Comparison of ENCODE assay signal across 20 mouse cellular contexts in genomic region chr9:81215601-81216141, GRCm38 (mm10).
DNase-seq lines count a peak whose midpoint lies in the region; ATAC-seq and TF ChIP-seq lines count a peak whose summit lies in the region.
"Had no signal": no experiment of that assay in that cellular context is flagged by ENCODE, and none has a peak within 500 bp of the region (broad histone marks: within the 10 kb centered on the region; RNA-seq: fewer than 3 reads in every experiment).

No protein-coding gene starts in this region.

- H3K27ac ChIP-seq in hindbrain, embryonic 10.5 days, result peak overlapping the region; percentile 40; the same call in 1 of the 2 replicates
- H3K27ac ChIP-seq in hindbrain, embryonic 14.5 days, result no peak overlapping the region
- H3K27ac ChIP-seq in neural tube, embryonic 11.5 days (ENCODE audit: low read depth, low read length), result no peak overlapping the region
- no peak overlapping the region for H3K27ac ChIP-seq in neural tube, embryonic 15.5 days (replicated peaks)
- H3K27ac ChIP-seq in lung, postnatal 0 days (ENCODE audit: low read length), result no peak overlapping the region
- H3K27ac ChIP-seq: forebrain, embryonic 13.5 days; heart, embryonic 10.5 days; macrophage had no signal

- no peak for TF ChIP-seq CTCF in lung, postnatal 0 days (IDR thresholded peaks at IDR 0.05)

- DNase-seq in hindbrain, embryonic 10.5 days (ENCODE audit: low spot score), result peak; percentile 33
- DNase-seq in hindbrain, embryonic 14.5 days (ENCODE audit: low spot score), result no peak
- DNase-seq in neural tube, embryonic 11.5 days (ENCODE audit: low spot score), result no peak
- DNase-seq in embryo, embryonic 10.5 days (ENCODE audit: low spot score), result peak; percentile 60
- DNase-seq in lung, postnatal 0 days (ENCODE audit: low spot score), result no peak
- DNase-seq: adrenal gland, postnatal 10 days; B cell, adult 2 months; cerebellum, adult 18-20 months; cerebellum, postnatal 14 days; heart, postnatal 4 days; kidney, adult 18-20 months; thymus, postnatal 14 days had no signal

- peaks cover 8% of the 10 kb centered on the region; the same call in 1 of the 2 replicates for H3K27me3 ChIP-seq in hindbrain, embryonic 10.5 days (ENCODE audit: insufficient read depth, poor library complexity, severe bottlenecking)
- no peaks in the 10 kb centered on the region for H3K27me3 ChIP-seq in hindbrain, embryonic 14.5 days (ENCODE audit: control insufficient read depth, insufficient read depth, low read length)
- H3K27me3 ChIP-seq in neural tube, embryonic 11.5 days (ENCODE audit: control insufficient read depth, insufficient read depth, low read length), result no peaks in the 10 kb centered on the region
- no peaks in the 10 kb centered on the region for H3K27me3 ChIP-seq in neural tube, embryonic 15.5 days (replicated peaks)
- H3K27me3 ChIP-seq in lung, postnatal 0 days (replicated peaks; ENCODE audit: insufficient read depth, low read length), result no peaks in the 10 kb centered on the region
- H3K27me3 ChIP-seq: CH12.LX; forebrain, embryonic 13.5 days had no signal

- TF ChIP-seq EP300 in lung, postnatal 0 days (IDR thresholded peaks at IDR 0.05), result no peak

- no peak overlapping the region for H3K9ac ChIP-seq in hindbrain, embryonic 14.5 days
- H3K9ac ChIP-seq in neural tube, embryonic 11.5 days (ENCODE audit: low read length), result no peak overlapping the region
- no peak overlapping the region for H3K9ac ChIP-seq in neural tube, embryonic 15.5 days (replicated peaks)
- no peak overlapping the region for H3K9ac ChIP-seq in lung, postnatal 0 days (replicated peaks; ENCODE audit: low read depth)
- H3K9ac ChIP-seq: forebrain, embryonic 13.5 days had no signal

- H3K4me2 ChIP-seq in hindbrain, embryonic 14.5 days (replicated peaks), result no peak overlapping the region
- no peak overlapping the region for H3K4me2 ChIP-seq in neural tube, embryonic 11.5 days (ENCODE audit: low read depth)
- H3K4me2 ChIP-seq in neural tube, embryonic 15.5 days, result no peak overlapping the region
- no peak overlapping the region for H3K4me2 ChIP-seq in lung, postnatal 0 days (replicated peaks; ENCODE audit: low read depth, low read length)
- H3K4me2 ChIP-seq: forebrain, embryonic 13.5 days had no signal

- H3K4me1 ChIP-seq in hindbrain, embryonic 10.5 days (replicated peaks), result peaks cover 18% of the 10 kb centered on the region; the same call in 1 of the 2 replicates
- H3K4me1 ChIP-seq in hindbrain, embryonic 14.5 days (replicated peaks; ENCODE audit: control insufficient read depth, insufficient read depth, low read length), result no peaks in the 10 kb centered on the region
- no peaks in the 10 kb centered on the region for H3K4me1 ChIP-seq in neural tube, embryonic 11.5 days (ENCODE audit: control insufficient read depth, insufficient read depth, low read length)
- no peaks in the 10 kb centered on the region for H3K4me1 ChIP-seq in neural tube, embryonic 15.5 days
- no peaks in the 10 kb centered on the region for H3K4me1 ChIP-seq in lung, postnatal 0 days (ENCODE audit: insufficient read depth, low read depth, low read length)
- H3K4me1 ChIP-seq: forebrain, embryonic 13.5 days; heart, embryonic 10.5 days had no signal

- no peaks in the 10 kb centered on the region for H3K36me3 ChIP-seq in hindbrain, embryonic 10.5 days
- H3K36me3 ChIP-seq in hindbrain, embryonic 14.5 days (replicated peaks; ENCODE audit: control insufficient read depth, insufficient read depth), result no peaks in the 10 kb centered on the region
- H3K36me3 ChIP-seq in neural tube, embryonic 11.5 days (ENCODE audit: control insufficient read depth, insufficient read depth, low read length), result no peaks in the 10 kb centered on the region
- H3K36me3 ChIP-seq in neural tube, embryonic 15.5 days, result no peaks in the 10 kb centered on the region
- H3K36me3 ChIP-seq in lung, postnatal 0 days (ENCODE audit: insufficient read depth, low read length), result no peaks in the 10 kb centered on the region
- H3K36me3 ChIP-seq: G1E; heart, embryonic 10.5 days had no signal

- H3K4me3 ChIP-seq in hindbrain, embryonic 10.5 days, result no peak overlapping the region
- no peak overlapping the region for H3K4me3 ChIP-seq in hindbrain, embryonic 14.5 days (replicated peaks; ENCODE audit: low read length)
- no peak overlapping the region for H3K4me3 ChIP-seq in neural tube, embryonic 11.5 days (ENCODE audit: low read depth, low read length)
- no peak overlapping the region for H3K4me3 ChIP-seq in neural tube, embryonic 15.5 days (replicated peaks)
- H3K4me3 ChIP-seq in lung, postnatal 0 days (ENCODE audit: low read depth, low read length), result no peak overlapping the region
- H3K4me3 ChIP-seq: forebrain, embryonic 13.5 days; heart, embryonic 10.5 days had no signal

- no peak for ATAC-seq in hindbrain, embryonic 14.5 days (ENCODE audit: low FRiP score)
- ATAC-seq in neural tube, embryonic 11.5 days (ENCODE audit: insufficient read depth, low FRiP score, low TSS enrichment), result peak; percentile 54
- ATAC-seq in neural tube, embryonic 15.5 days (ENCODE audit: low FRiP score), result no peak
- ATAC-seq in lung, postnatal 0 days, result no peak
- ATAC-seq in megakaryocyte, adult 5-6 weeks (ENCODE audit: poor library complexity, severe bottlenecking), result no peak
- ATAC-seq: forebrain, embryonic 13.5 days; inflammation-experienced regulatory T-cells, adult 6 months had no signal

- 18% methylated on average over 5 of the region's 5 CpGs for WGBS in hindbrain, embryonic 10.5 days
- 4% methylated on average over 5 of the region's 5 CpGs for WGBS in hindbrain, embryonic 14.5 days
- 26% methylated on average over 5 of the region's 5 CpGs for WGBS in neural tube, embryonic 11.5 days
- WGBS in neural tube, embryonic 15.5 days, result 6% methylated on average over 5 of the region's 5 CpGs
- 37% methylated on average over 5 of the region's 5 CpGs for WGBS in lung, postnatal 0 days

- no peaks in the 10 kb centered on the region for H3K9me3 ChIP-seq in hindbrain, embryonic 10.5 days
- no peaks in the 10 kb centered on the region for H3K9me3 ChIP-seq in hindbrain, embryonic 14.5 days (ENCODE audit: control insufficient read depth, low read length)
- H3K9me3 ChIP-seq in neural tube, embryonic 11.5 days (ENCODE audit: control insufficient read depth, low read length), result no peaks in the 10 kb centered on the region
- no peaks in the 10 kb centered on the region for H3K9me3 ChIP-seq in neural tube, embryonic 15.5 days (replicated peaks)
- no peaks in the 10 kb centered on the region for H3K9me3 ChIP-seq in lung, postnatal 0 days (ENCODE audit: low read length)
- H3K9me3 ChIP-seq: forebrain, embryonic 13.5 days; G1E; heart, embryonic 10.5 days had no signal

Comparison
In these comparisons a context has a peak if more than half of its experiments do, and no peak if none do; other contexts are left out.
1. DNase-seq: peak in hindbrain, embryonic 10.5 days (single experiment) and embryo, embryonic 10.5 days (single experiment); none in hindbrain, embryonic 14.5 days (single experiment), neural tube, embryonic 11.5 days (single experiment) and lung, postnatal 0 days (single experiment).